Mouse (Mus musculus): ENCODE results near the gene Gm6793.
A peak's percentile ranks its signal among the peaks of the same experiment; 100 is the strongest.

Gene Gm6793

GRCm38 (mm10) chr8:112014936-112015335, at the start of gene Gm6793:
Gene Gm6793 (minus strand): TSS chr8:112015036.
- DNase-seq: no peak

GRCm38 (mm10) chr8:112061372-112061771, 46.5 kb upstream of the Gm6793 start:
- peak; percentile 76 to 89 for DNase-seq

- DNase-seq: no peak
Observed at GRCm38 (mm10) chr8:112054456-112054855, 39.6 kb upstream of the Gm6793 start.

GRCm38 (mm10) chr8:112051537-112051936, 36.7 kb upstream of the Gm6793 start:
- DNase-seq: no peak

- DNase-seq: no peak
Observed at GRCm38 (mm10) chr8:112049984-112050383, 35.1 kb upstream of the Gm6793 start.

- peak; percentile 34 to 35 for DNase-seq
Observed at GRCm38 (mm10) chr8:112048293-112048692, 33.5 kb upstream of the Gm6793 start.

- peak; percentile 93 to 95 for DNase-seq
Observed at GRCm38 (mm10) chr8:112045896-112046295, 31.1 kb upstream of the Gm6793 start.

GRCm38 (mm10) chr8:112045182-112045581, 30.3 kb upstream of the Gm6793 start:
- DNase-seq: peak; percentile 26 to 42

- DNase-seq: no peak
Observed at GRCm38 (mm10) chr8:112037521-112037920, 22.7 kb upstream of the Gm6793 start.

GRCm38 (mm10) chr8:112034603-112035002, 19.8 kb upstream of the Gm6793 start:
- peak; percentile 45 to 71 for DNase-seq

GRCm38 (mm10) chr8:112033071-112033470, 18.2 kb upstream of the Gm6793 start:
- DNase-seq: no peak

- DNase-seq: no peak
Observed at GRCm38 (mm10) chr8:112030663-112031062, 15.8 kb upstream of the Gm6793 start.

GRCm38 (mm10) chr8:112029455-112029854, 14.6 kb upstream of the Gm6793 start:
- DNase-seq: no peak

- peak; percentile 69 to 71 for DNase-seq
Observed at GRCm38 (mm10) chr8:112011816-112012242, 3.0 kb downstream of the Gm6793 start.

GRCm38 (mm10) chr8:112010997-112011815, 3.6 kb downstream of the Gm6793 start, which contains the start of the genes Kars and Terf2ip:
Gene Kars (minus strand): TSS chr8:112011323.
Gene Terf2ip (plus strand): TSS chr8:112011398.
- DNase-seq: peak; percentile 94 to 97

- no peak for DNase-seq
Observed at GRCm38 (mm10) chr8:112009558-112009957, 5.3 kb downstream of the Gm6793 start.

- no peak for DNase-seq
Observed at GRCm38 (mm10) chr8:112007669-112008068, 7.2 kb downstream of the Gm6793 start.

GRCm38 (mm10) chr8:112005601-112006000, 9.2 kb downstream of the Gm6793 start:
- no peak for DNase-seq

GRCm38 (mm10) chr8:112004754-112005153, 10.1 kb downstream of the Gm6793 start:
- DNase-seq: no peak

- no peak for DNase-seq
Observed at GRCm38 (mm10) chr8:111992703-111993039, 22.2 kb downstream of the Gm6793 start.

- peak; percentile 91 to 94 for DNase-seq
Observed at GRCm38 (mm10) chr8:111992013-111992702, 22.7 kb downstream of the Gm6793 start, which contains the start of gene Adat1. Gene Adat1 (minus strand): TSS chr8:111992302.

GRCm38 (mm10) chr8:111991278-111991677, 23.6 kb downstream of the Gm6793 start:
- DNase-seq: no peak

- DNase-seq: peak; percentile 87 to 92
Observed at GRCm38 (mm10) chr8:111989911-111990310, 24.9 kb downstream of the Gm6793 start.

GRCm38 (mm10) chr8:111984511-111984910, 30.3 kb downstream of the Gm6793 start:
- no peak for DNase-seq
